Mouse (Mus musculus) neutrophil, adult 5-6 weeks (primary cell): Measurements from ENCODE around the gene Defb15. TPM values are rescaled to one million over a fixed set of nuclear protein-coding genes. Genes with fewer than 3 reads are reported as not detected.

Experiments used
- total RNA-seq: library from RNA; stranded (forward); fragments of 200-1000 nt; gene quantifications from 2 replicates; pipeline ENCODE4 v1.2.3, GENCODE M21; 2017

Gene Defb15
- total RNA-seq, 1 experiment from 2014 or later, result not detected

Other genes starting within 250 kb of the Defb15 start
- not detected in 2 replicates for gene AY761184, start 229.1 kb downstream of the Defb15 start, total RNA-seq
- gene Defa24, start 198.2 kb downstream of the Defb15 start, total RNA-seq, result not detected in 2 replicates
- not detected in 2 replicates for gene Defb50, start 109.2 kb downstream of the Defb15 start, total RNA-seq
- gene Defb2, start 92.8 kb downstream of the Defb15 start, total RNA-seq, result not detected in 2 replicates
- gene Defb10, start 73.8 kb downstream of the Defb15 start, total RNA-seq, result not detected in 2 replicates
- not detected in 2 replicates for gene Defb9, start 47.3 kb downstream of the Defb15 start, total RNA-seq
- gene Defb11, start 26.3 kb downstream of the Defb15 start, total RNA-seq, result not detected in 2 replicates
- gene Defb35, start 5.6 kb upstream of the Defb15 start, total RNA-seq, result not detected in 2 replicates
- gene Defb13, start 14.1 kb upstream of the Defb15 start, total RNA-seq, result not detected in 2 replicates
- gene Fam90a1a, start 26.0 kb upstream of the Defb15 start, total RNA-seq, result not detected in 2 replicates
- gene Ccdc70, start 37.1 kb upstream of the Defb15 start, total RNA-seq, result not detected in 2 replicates
- gene Atp7b, start 127.6 kb upstream of the Defb15 start, total RNA-seq, result 0.12 TPM in 1 of 2 replicates, not detected in the other
- gene Alg11, start 128.0 kb upstream of the Defb15 start, total RNA-seq, result 11.3 and 14.3 TPM in 2 replicates
- gene Nek5, start 192.3 kb upstream of the Defb15 start, total RNA-seq, result 0.23 and 0.49 TPM in 2 replicates
- gene Nek3, start 233.7 kb upstream of the Defb15 start, total RNA-seq, result 5.9 and 9.5 TPM in 2 replicates